Mouse (Mus musculus): ENCODE results near the gene Pyroxd2.

Gene Pyroxd2

DNA sequence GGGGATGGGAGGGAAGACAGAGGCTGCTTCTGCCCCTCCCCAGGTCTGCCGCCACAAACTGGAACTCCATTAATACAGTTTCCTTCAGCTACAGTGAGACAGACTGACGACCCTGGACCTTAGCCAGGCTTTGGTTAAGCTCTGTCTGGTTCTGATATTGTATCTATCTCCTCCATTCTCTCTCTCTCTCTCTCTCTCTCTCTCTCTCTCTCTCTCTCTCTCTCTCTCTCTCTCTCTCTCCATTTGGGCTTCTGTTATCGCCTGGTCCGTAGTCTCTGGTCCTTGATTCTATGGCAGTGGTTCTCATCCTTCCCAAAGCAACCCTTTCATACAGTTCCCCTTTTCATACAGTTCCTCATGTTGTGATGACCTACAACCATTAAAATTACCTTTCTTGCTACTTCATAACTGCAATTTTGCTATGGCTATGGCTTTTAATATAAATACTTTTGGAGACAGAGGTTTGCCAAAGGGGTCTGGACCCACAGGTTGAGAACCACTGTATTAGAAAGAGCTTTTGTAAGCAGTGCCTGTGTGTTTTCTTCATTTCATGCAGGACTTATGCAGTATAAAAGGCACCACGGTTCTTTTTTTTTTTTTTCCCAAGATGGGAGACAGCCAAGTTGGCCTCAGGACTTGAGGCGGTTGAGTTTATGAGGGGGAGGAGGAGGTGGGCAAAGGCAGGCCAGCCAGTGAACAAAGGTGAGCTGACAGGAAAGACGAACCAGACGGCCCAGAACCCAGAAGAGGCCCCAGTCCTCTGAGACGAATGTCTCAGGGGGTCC is 7.3 kb downstream of the Pyroxd2 start:
- DNase-seq (ENCODE audit: low spot score) = no peak

DNA sequence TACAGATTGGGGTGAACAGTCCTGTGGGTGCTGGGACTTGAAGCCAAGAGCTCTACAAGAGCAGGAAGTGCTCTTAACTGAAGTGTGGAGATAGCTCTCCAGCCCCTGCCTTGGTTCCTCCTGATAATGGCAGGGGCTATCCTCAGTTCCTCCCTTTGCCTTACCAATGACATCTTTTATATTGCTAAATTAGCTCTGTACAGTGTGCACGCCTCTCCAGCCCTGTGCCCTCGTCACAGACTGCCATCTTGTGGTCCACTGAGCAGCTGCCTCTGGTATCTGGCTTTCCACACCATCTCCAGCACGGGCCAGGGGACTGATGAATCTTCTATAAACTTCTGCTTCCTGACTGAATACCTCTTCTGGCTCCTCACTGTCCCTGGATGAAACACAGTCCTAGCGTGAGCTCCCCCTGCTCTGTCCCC is 8.4 kb downstream of the Pyroxd2 start:
- DNase-seq (ENCODE audit: low spot score) = peak; percentile 71

DNA sequence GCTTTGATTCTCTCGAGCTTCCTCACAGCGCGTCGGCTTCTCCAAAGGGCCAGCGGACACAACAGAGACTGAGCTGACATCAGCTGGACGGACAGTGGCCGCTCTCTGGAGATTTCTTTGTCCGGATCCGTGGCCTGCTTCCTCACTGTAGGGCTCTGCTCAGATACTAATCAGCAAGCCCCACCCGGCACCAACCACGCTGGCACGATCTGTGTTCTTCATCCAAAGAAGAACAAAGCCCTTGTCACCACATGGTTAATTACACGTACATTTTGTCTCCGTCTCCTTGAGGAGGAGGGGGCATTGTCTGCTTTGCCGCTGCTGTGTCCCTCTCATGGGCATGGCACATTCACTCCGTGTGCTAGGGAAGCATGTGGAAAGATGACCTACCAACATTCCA is 9.3 kb downstream of the Pyroxd2 start:
- DNase-seq (ENCODE audit: low spot score) = no peak

DNA sequence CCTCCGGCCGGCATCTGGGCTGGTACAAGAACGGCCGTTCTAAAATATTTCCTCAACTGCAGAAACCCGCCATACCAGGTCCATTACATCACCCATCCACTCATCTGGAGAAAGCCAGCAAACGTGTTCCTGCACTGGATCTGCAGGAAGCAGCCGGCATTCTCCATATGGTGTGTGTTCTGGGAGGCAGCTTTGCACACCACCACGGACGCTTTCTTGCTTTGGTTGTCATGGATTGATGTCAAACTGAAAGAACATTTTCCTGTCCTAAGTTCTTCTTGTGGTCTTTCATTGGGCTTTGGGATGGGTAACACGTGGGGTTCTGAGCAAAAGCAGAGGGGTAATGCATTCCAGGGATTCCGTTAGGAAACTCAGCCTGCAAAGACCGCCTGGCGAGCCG is 10.7 kb downstream of the Pyroxd2 start:
- DNase-seq (ENCODE audit: low spot score) = no peak

DNA sequence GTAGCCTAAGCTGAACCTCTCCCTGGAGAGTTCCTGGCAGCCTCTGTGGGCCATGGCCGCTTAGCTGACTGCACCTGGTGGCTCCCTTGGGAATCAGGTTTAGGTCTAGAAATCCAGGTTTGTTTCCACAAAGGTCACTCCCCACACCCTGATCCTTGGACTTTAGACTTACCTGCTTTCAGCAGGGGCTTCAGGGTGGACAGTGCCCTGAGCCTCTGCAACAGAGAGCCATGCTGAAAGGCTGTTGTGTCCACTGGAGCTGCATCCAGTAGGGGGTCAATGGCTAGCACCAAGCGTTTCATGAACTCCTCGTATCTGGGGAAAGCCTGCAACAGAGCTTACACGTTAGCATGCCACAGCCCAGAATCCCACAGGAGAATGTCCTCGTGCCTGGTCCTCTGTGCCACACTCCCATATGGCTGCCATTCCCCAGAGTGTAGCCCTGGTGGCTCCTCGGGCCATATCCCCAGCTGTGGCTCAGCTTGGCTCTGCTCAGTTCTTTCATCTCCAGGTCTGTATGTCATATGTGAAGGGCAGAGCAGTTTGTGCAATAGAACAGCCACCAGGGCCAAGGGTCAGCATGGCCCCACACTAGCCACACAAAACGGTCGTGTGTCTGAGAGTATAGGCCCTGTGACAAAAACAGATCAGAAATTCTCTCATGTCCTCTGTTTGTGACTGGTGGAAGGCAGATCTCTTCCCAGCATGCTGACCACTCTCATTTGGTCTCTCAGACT is 12.2 kb downstream of the Pyroxd2 start:
- no peak for DNase-seq (ENCODE audit: low spot score)

DNA sequence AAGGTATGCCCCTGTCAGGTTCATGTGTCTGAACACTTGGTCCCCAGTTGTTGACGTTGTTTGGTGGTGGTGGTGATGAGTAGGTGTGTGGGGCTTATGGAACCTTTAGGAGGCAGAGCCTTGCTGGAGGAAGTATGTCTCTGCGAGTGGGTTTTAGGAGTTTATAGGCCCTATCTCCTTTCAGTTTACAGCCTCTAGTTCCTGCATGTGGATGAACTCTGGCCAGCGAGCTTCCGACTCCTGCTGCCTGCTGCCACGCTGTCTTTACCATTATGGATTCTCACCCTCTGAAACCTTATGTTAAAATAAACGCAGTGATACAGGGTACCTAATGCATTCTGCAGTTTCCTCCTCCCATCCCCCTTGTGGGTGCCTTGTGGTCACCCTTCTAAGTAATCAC is 12.8 kb downstream of the Pyroxd2 start:
- DNase-seq (ENCODE audit: low spot score) = no peak

DNA sequence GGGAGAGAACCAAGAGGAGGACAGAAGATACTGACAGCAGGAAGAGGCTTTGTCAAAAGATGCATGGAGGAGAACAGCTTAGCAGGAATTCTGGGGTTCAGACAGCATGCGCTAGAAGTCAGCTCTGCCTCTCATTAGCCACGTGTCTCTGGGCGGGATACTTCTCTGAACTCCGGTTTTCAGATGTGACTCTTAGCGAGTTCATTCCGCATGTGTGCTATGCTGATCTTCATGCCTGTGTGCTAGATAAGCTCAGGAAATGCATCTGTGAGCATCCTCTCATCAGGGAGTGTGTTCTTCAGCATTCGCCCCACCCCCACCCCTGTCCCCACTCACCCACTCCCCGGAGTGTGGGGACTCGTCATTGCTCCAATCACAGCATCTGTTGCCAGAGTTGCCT is 14.8 kb downstream of the Pyroxd2 start:
- no peak for DNase-seq (ENCODE audit: low spot score)

DNA sequence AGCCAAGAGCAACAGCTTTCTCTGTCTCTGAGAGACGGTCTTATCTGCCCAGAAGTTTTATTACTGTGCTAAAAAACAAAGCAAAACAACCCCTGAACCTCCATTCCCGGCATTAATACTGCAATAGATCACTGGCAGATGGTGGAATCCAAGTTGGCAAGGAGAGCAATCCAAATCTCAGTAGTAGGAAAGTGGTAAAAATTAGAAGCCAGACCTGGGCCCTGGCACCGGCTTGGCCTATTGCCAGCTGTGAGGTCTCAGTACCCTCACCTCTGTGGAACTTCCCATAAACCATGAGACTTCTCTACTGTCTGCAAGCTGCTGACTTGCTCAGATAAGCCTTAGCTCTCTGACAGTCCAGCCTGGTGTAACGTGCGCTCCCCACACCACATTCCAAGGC is 17.6 kb downstream of the Pyroxd2 start:
- no peak for DNase-seq (ENCODE audit: low spot score)

DNA sequence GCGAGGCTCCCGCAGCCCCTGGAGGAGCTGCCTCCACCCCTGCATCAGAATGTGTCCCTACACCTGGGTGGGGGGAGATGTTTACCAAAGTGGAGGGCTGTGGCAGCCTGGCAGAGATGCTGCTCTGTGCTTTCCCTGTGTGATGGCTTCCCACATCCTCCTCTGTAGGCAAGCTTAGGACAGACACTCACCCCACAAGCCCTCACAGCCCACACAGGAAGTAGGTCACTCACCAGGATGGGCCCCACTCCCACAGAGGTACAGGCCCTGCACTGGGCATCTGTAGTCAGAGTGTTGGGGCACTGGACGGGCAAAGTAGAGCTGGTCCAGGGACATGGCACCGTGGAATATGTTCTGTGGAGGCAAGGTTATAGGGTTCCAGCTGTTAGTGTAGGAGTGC is 25.2 kb downstream of the Pyroxd2 start:
- no peak for DNase-seq (ENCODE audit: low spot score)

DNA sequence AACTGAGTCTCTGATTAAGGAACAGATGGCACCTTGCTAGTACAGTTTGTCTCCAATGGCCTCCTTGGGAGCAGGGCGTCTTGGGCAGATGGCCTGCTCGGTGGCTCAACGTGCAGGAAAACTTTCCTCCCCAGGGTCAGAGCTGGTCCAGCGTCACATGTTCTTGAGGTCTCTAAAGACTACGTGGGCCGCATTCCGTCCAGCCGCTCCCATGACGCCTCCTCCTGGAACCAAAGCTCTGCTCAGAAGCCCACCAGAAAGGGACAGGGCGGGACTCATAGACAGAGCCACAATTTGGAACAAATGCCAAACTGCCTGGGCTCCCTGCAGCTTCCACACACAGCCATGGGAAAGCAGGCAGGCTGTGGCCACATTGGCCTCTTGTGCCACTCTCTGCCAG is 25.8 kb downstream of the Pyroxd2 start:
- DNase-seq (ENCODE audit: low spot score) = no peak

DNA sequence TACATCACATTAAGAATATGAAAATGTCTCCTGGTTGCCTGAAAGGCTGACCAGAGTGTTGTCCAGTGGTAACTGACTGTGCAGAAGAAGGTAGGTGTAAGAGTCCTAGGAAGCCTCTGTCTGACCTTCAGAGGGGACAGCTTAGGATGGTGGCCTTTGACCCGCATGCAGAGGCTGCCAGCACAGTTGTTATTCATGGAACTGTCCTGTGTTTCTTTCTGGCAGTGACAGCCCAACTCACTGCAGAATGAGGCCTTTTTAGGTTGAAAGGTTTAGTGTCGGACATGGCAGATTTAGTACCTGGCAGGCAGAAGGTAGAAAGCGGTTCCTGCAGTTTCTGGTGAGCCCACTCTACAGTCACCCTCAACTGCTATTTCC is 26.6 kb downstream of the Pyroxd2 start:
- no peak for DNase-seq (ENCODE audit: low spot score)

DNA sequence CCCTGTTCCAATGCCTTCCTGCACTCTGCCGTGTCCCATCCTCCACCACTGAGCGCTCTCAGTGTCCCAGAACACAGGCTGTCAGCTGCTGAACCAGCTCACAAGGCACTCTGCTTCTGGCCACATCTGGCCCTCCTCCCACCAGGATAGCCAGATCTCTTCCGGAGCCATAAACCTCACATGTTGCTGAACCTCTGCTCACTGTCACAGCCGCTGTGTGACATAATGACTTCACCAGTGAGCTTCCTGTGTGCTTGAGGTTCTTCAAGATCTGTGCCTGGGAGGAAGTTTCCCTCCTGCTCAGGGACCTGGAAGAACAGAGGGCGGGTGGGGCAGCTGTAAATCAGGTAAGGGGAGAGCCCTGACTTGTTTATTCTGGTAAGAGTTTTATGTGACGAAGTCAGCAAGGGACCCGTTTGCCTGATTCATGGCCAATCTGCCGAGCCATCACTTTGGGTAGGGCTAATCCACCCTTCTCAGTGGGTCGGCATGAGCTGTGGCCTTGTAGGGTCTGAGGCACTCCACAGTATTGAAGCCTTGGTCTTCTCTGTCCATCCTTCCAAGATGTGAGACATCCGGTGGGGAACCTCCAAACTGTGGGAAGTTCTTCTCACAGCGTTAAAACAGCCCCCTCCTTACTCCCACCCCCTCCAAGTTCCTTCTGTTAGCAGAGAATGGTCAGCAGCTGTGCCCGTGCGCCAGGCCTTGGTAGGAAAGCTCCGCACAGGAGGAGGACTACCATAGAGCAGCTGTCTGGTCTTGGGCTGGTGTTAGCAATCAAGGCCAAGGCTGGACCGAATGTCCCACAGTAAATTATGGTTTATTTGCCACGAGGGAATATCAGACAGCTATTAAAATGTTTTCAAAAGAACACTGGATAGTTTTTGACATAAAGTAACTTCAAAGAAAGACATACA is 27.3 kb downstream of the Pyroxd2 start:
- no peak for DNase-seq (ENCODE audit: low spot score)

DNA sequence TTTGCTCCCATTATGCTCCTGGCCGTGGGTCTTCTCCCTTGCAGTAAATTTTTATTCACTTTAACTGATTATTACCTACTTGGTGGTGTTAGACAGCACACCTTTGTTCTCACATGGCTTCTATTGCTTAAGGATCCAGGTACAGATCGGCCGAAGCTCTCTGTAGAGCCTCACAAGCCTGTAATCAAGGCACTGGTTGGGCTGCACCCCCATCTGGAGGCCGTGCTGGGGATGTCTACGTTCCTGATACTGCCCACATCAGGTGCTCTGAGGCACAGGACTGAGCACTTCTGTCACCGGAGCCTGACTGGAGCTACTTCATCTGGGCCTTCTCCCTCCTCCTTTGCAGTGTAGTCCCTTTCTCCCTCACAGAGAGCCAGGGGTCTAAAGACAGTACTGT is 29.3 kb downstream of the Pyroxd2 start:
- no peak for DNase-seq (ENCODE audit: low spot score)

DNA sequence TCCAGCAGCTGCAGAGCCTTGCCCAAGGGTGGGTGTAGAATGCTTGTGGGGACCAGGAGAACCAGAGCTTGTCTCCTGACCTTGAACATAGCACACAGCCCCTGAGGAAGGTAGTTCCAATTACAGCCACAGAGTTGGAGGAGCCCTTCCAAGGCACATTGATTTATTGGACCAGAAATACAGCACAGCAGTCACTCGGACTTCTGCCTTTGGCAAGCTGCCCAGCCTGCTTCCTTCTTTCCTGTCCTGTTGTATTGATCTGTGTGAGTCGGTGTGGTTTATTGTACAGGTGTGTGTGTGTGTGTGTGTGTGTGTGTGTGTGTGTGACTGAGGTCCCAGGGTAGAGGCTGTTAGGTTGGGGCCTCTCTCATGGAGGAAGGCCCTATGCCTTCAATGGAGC is 30.1 kb downstream of the Pyroxd2 start:
- DNase-seq (ENCODE audit: low spot score) = peak; percentile 65

DNA sequence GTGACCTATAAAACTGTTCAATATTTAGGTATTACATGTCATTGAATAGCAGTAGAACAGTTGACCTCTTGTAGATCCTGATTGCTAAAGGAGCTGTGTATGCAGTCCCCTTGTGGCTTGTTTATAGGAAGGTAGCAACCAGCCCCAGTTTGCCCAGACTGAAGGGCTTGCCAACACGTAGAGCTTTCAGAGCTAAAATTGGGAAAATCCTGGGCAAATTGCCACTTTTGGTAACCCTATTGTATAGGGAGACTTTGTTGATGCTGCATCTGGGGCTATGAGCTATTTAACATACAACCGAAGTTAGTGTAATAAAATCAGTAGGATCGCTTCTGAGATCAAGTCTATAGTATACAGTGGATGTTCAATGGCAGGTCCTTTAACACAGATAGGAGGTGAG is 34.5 kb downstream of the Pyroxd2 start:
- DNase-seq (ENCODE audit: low spot score) = no peak

DNA sequence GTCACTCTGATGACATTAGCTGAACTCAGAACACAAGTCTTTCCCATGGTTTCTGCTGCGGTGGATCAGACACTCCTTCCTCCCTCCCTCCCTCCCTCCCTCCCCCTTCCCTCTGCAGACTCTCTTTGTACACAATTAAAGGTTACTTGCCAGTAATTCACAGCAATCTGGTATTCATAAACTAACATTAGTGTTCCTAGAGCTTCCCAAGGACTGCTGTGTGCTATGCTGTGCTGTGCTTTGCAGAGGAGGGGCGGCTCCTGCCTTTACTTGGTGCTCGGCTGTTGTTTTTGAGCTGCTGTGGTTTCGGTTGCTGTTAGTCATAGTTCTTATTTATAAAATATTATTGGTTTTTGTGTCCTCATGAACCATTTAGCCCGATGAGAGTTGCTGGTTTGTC is 34.9 kb downstream of the Pyroxd2 start:
- DNase-seq (ENCODE audit: low spot score) = no peak

DNA sequence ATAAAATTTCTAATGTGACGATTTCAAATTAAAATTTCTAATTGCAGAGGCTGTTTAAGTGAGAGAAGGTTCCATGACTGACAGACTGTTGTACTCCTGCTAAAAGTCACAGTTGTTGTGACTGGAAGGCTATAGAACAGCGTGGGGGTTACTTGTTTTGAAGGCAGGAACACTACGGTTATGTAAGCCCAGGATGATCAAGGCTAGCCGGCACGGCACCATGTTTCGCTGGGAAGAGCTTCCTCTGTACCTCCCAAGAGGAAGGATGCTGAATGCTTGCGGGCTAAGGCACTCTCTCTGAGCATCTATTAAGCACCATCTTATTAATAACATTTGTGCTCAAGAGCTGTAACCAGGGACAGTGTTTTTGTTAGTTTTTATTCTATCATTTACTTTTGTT is 36.1 kb downstream of the Pyroxd2 start:
- no peak for DNase-seq (ENCODE audit: low spot score)

DNA sequence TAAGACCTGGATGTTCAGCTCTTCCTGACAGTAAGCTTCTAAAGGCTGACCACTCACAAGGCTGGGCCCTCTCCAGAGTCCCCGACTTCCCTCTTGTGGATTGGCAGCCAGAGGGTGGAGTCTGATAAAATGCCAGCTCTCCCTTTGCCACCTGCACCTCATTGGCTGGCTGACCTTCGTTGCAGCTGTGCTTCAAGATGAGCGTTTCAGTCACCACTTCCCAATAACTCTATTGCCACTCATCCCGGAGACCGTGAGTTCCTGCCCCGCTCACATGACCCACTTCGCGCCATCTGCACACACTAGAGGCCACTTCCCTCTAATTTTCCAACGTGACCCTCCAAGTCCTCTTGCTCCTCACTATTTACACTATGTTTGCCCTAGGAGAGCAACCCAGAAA is 38.8 kb downstream of the Pyroxd2 start:
- no peak for DNase-seq (ENCODE audit: low spot score)

DNA sequence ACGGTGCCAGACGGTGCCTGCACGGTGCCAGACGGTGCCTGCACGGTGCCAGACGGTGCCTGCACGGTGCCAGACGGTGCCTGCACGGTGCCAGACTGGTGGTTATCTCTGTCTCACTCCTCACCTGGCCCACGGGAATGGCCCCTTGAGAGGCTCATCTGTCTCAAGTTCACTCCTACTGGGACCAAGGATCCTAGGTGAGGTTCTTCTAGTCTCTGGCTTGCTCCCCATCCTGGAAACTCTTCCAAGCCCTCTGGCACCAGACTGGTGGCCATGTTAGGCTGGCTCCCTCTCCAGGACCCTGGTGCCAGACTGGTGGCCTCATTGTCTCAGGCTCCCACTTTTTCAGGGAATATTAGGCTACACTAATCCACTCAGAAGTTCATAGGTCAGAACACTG is 53.1 kb downstream of the Pyroxd2 start:
- DNase-seq (ENCODE audit: low spot score) = no peak

DNA sequence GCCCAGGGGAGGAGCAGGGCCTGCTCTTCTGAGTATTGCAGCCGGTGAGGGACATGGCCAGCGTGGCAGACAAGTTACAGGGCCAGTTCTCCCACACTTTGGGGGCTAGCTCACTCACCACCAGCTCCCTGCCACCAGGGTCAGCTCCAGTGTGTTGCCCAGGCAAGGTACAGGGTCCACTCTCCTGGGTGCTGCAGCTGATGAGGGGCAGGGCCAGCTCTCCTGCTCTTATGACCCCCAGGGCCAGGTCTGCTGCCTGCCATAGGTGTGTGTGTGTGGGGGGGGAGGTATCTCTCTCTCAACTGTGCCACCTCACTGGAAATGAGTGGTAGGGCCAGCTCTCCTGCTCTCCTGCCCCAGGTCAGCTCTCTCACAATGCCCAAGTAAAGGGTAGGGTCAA is 54.0 kb downstream of the Pyroxd2 start:
- DNase-seq (ENCODE audit: low spot score) = no peak

DNA sequence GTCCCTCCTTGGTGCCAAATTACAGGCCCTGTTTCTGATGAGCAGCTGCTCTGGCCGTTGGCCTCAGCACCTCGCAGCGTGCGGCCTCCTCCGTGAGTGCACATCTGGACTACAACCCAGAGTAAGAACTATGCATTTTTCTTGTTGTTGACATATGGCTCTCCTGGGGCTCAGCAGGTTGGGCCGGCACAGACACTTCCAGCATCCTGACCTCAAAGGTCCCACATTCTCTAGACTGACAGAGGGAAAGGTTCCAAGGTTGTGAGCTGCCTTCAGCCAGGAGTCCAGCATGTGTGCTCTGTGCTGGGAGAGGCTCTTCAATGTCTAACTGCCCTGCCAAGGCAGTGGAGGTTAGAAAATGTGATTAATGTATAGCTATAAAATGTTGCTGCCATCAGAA is 55.2 kb downstream of the Pyroxd2 start:
- DNase-seq (ENCODE audit: low spot score) = no peak

DNA sequence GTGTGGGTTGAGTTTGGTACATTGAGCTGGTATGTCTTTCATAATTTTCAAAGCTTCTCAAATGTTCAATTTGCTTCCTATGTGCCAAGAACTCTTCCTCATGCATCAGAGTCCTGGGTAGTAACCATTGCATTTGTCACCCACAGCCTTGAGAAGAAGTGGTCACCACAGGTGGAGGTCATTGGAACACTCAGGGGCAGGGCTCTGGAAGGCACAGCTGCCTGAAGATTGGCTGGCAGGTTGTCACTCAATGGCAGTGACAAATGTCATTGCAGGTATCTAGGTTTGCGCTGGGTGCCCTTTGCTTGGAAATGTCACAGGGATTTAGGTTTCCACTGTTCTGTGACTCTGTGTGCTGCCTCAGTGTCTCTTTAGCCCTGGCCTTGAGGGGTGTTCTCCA is 62.3 kb downstream of the Pyroxd2 start:
- DNase-seq (ENCODE audit: low spot score) = no peak

DNA sequence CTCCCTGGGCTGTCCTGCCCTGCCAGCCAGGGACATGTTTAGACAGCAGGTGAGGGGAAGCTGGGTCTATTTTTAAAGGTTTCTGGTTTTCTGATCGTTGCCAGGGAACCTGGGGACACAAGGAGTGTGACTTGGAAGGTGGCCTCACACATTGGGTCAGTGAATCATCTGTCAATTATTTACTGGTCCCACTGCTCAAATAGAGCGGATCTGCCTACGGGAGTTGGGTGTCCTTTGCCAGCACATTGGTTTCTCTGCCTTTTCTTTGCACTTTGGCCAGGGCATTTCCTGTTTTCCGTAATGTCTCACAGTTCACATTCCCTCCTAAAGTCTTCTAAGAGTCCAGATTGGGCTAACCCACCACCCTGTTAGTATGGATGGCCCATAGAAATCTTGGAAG is 62.8 kb downstream of the Pyroxd2 start:
- no peak for DNase-seq (ENCODE audit: low spot score)
